Mouse (Mus musculus): ENCODE data around the gene Ugt1a10. TPM values are rescaled to one million over a fixed set of nuclear protein-coding genes. Genes with fewer than 3 reads are reported as not detected.

The Ugt1a10 gene
- polyA plus RNA-seq, 1 experiment = 0.16 TPM

GRCm38 (mm10) chr1:88231803-88232499 lies 176.8 kb downstream of the Ugt1a10 start:
- H3K27me3 ChIP-seq (ENCODE audit: control insufficient read depth, insufficient read depth, low read length) = no peaks in the 10 kb centered on the region
- no peak overlapping the region for H3K27ac ChIP-seq (ENCODE audit: control insufficient read depth, insufficient read depth, low read length)
- no peak for DNase-seq
- H3K36me3 ChIP-seq (ENCODE audit: control insufficient read depth, insufficient read depth, low read length) = no peaks in the 10 kb centered on the region
- H3K4me1 ChIP-seq (replicated peaks; ENCODE audit: control insufficient read depth, insufficient read depth, low read length) = no peaks in the 10 kb centered on the region
- no peak overlapping the region for H3K4me3 ChIP-seq (ENCODE audit: control insufficient read depth, insufficient read depth, low read length)
- WGBS = 73% methylated on average over 7 of the region's 7 CpGs
- TF ChIP-seq CTCF (IDR thresholded peaks at IDR 0.05; ENCODE audit: borderline replicate concordance, control insufficient read depth, extremely low read depth, insufficient read depth, low read length, poor library complexity) = no peak
- TF ChIP-seq POLR2A (IDR thresholded peaks at IDR 0.05; ENCODE audit: control insufficient read depth, extremely low read depth, insufficient read depth, low read length, poor library complexity) = no peak

- no peak for DNase-seq
- WGBS = 62% methylated on average over 3 of the region's 3 CpGs
Observed at GRCm38 (mm10) chr1:88232664-88233380, 177.6 kb downstream of the Ugt1a10 start.

GRCm38 (mm10) chr1:88233421-88234247 lies 178.4 kb downstream of the Ugt1a10 start:
- TF ChIP-seq POLR2A (IDR thresholded peaks at IDR 0.05; ENCODE audit: control insufficient read depth, extremely low read depth, insufficient read depth, low read length, poor library complexity) = no peak
- no peak overlapping the region for H3K4me3 ChIP-seq (ENCODE audit: control insufficient read depth, insufficient read depth, low read length)
- H3K27me3 ChIP-seq (ENCODE audit: control insufficient read depth, insufficient read depth, low read length) = no peaks in the 10 kb centered on the region
- DNase-seq = no peak
- H3K36me3 ChIP-seq (ENCODE audit: control insufficient read depth, insufficient read depth, low read length) = no peaks in the 10 kb centered on the region
- H3K27ac ChIP-seq (ENCODE audit: control insufficient read depth, insufficient read depth, low read length) = no peak overlapping the region
- no peaks in the 10 kb centered on the region for H3K4me1 ChIP-seq (replicated peaks; ENCODE audit: control insufficient read depth, insufficient read depth, low read length)
- 71% methylated on average over 14 of the region's 14 CpGs for WGBS

More at GRCm38 (mm10) chr1:88232664-88233380, 177.6 kb downstream of the Ugt1a10 start:
- no peaks in the 10 kb centered on the region for H3K36me3 ChIP-seq (ENCODE audit: control insufficient read depth, insufficient read depth, low read length)
- no peak overlapping the region for H3K27ac ChIP-seq (ENCODE audit: control insufficient read depth, insufficient read depth, low read length)
- TF ChIP-seq POLR2A (IDR thresholded peaks at IDR 0.05; ENCODE audit: control insufficient read depth, extremely low read depth, insufficient read depth, low read length, poor library complexity) = no peak
- no peak for TF ChIP-seq CTCF (IDR thresholded peaks at IDR 0.05; ENCODE audit: borderline replicate concordance, control insufficient read depth, extremely low read depth, insufficient read depth, low read length, poor library complexity)
- H3K4me1 ChIP-seq (replicated peaks; ENCODE audit: control insufficient read depth, insufficient read depth, low read length) = no peaks in the 10 kb centered on the region
- H3K4me3 ChIP-seq (ENCODE audit: control insufficient read depth, insufficient read depth, low read length) = no peak overlapping the region
- H3K27me3 ChIP-seq (ENCODE audit: control insufficient read depth, insufficient read depth, low read length) = no peaks in the 10 kb centered on the region

- no peaks in the 10 kb centered on the region for H3K36me3 ChIP-seq (ENCODE audit: control insufficient read depth, insufficient read depth, low read length)
- 64% methylated on average over 4 of the region's 4 CpGs for WGBS
- H3K4me3 ChIP-seq (ENCODE audit: control insufficient read depth, insufficient read depth, low read length) = no peak overlapping the region
- no peaks in the 10 kb centered on the region for H3K4me1 ChIP-seq (replicated peaks; ENCODE audit: control insufficient read depth, insufficient read depth, low read length)
- no peak for DNase-seq
- no peak overlapping the region for H3K27ac ChIP-seq (ENCODE audit: control insufficient read depth, insufficient read depth, low read length)
- no peaks in the 10 kb centered on the region for H3K27me3 ChIP-seq (ENCODE audit: control insufficient read depth, insufficient read depth, low read length)
- TF ChIP-seq CTCF (IDR thresholded peaks at IDR 0.05; ENCODE audit: borderline replicate concordance, control insufficient read depth, extremely low read depth, insufficient read depth, low read length, poor library complexity) (no peak), POLR2A (IDR thresholded peaks at IDR 0.05; ENCODE audit: control insufficient read depth, extremely low read depth, insufficient read depth, low read length, poor library complexity) (no peak)
Observed at GRCm38 (mm10) chr1:88234248-88234610, 179.0 kb downstream of the Ugt1a10 start.

- TF ChIP-seq POLR2A (IDR thresholded peaks at IDR 0.05; ENCODE audit: control insufficient read depth, extremely low read depth, insufficient read depth, low read length, poor library complexity) = no peak
- no peak for TF ChIP-seq CTCF (IDR thresholded peaks at IDR 0.05; ENCODE audit: borderline replicate concordance, control insufficient read depth, extremely low read depth, insufficient read depth, low read length, poor library complexity)
- Histone ChIP-seq H3K27ac (ENCODE audit: control insufficient read depth, insufficient read depth, low read length) (no peak overlapping the region), H3K4me3 (ENCODE audit: control insufficient read depth, insufficient read depth, low read length) (no peak overlapping the region), H3K36me3 (ENCODE audit: control insufficient read depth, insufficient read depth, low read length) (no peaks in the 10 kb centered on the region), H3K4me1 (replicated peaks; ENCODE audit: control insufficient read depth, insufficient read depth, low read length) (no peaks in the 10 kb centered on the region), H3K27me3 (ENCODE audit: control insufficient read depth, insufficient read depth, low read length) (no peaks in the 10 kb centered on the region)
- 45% methylated on average over 5 of the region's 5 CpGs for WGBS
- DNase-seq = no peak
Observed at GRCm38 (mm10) chr1:88234646-88235045, 179.5 kb downstream of the Ugt1a10 start.

- DNase-seq = no peak
- no peaks in the 10 kb centered on the region for H3K27me3 ChIP-seq (ENCODE audit: control insufficient read depth, insufficient read depth, low read length)
- TF ChIP-seq POLR2A (IDR thresholded peaks at IDR 0.05; ENCODE audit: control insufficient read depth, extremely low read depth, insufficient read depth, low read length, poor library complexity) (no peak), CTCF (IDR thresholded peaks at IDR 0.05; ENCODE audit: borderline replicate concordance, control insufficient read depth, extremely low read depth, insufficient read depth, low read length, poor library complexity) (no peak)
- 68% methylated on average over 11 of the region's 11 CpGs for WGBS
- H3K4me3 ChIP-seq (ENCODE audit: control insufficient read depth, insufficient read depth, low read length) = no peak overlapping the region
- no peaks in the 10 kb centered on the region for H3K36me3 ChIP-seq (ENCODE audit: control insufficient read depth, insufficient read depth, low read length)
- no peak overlapping the region for H3K27ac ChIP-seq (ENCODE audit: control insufficient read depth, insufficient read depth, low read length)
- no peaks in the 10 kb centered on the region for H3K4me1 ChIP-seq (replicated peaks; ENCODE audit: control insufficient read depth, insufficient read depth, low read length)
Observed at GRCm38 (mm10) chr1:88235046-88235893, 180.1 kb downstream of the Ugt1a10 start.
